Mouse (Mus musculus) left cerebral cortex, adult 6 months (tissue): ENCODE results near the gene Olfr645. TPM values are rescaled to one million over a fixed set of nuclear protein-coding genes. Genes with fewer than 3 reads are reported as not detected.

Source experiments
- long read RNA-seq, 2 experiments: library from polyadenylated mRNA; unstranded; transcript quantifications; one replicate each; pipeline ENCODE4 v2.0.0; 2019 to 2020
- polyA plus RNA-seq: library from polyadenylated mRNA; unstranded; fragments of <200 nt; fragmentation: Nextera tagmentation; gene quantifications from 2 replicates; pipeline ENCODE4 v1.2.3, GENCODE M21; 2021

Gene Olfr645
- not detected in 2 replicates for polyA plus RNA-seq
- long read RNA-seq, experiment 1, result 0 reads
- long read RNA-seq, experiment 2, result 0 reads

DNA sequence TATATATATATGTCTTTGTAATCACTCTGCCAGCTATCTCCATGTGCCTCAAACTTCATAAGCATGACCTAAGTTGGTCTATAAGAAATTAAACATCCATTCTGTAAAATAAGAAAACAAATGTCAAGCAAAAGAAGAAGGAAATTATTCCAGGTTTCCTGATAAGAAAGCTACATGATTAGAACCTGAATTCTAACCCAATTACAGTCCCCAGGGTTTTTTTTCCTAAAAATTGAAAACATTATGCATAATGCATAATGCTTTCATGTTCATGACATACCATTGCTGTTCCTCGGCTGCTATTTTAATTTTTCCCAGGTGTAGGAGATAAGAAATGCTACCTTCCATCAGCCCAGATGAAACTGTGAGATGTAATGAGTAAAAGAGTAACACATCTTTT is at the start of gene Olfr645:
TSS of gene Olfr645 (minus strand) at position 101 of the 400 bp plus-strand sequence.

DNA sequence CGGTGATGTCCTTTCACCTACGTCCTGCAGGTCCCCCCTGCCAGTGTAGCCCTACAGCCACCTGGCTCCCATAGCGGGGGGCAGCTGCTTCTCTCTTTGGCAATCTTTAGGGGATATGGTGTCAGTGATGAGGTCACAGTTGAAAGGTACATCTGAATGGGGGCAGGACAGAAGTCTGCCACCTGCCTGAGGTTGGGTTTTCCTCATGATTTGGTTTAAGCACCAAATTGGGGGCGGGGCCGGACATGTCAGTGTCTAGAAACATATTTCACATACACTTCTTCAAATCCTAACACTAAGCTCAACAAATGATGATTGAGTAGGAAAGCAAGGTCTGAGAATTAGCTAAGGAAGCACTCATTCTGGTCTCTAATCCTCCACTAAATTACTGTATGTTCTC is 44.5 kb upstream of the Olfr645 start, which contains the start of gene Ubqln5:
TSS of gene Ubqln5 (minus strand) at position 101 of the 400 bp plus-strand sequence.

DNA sequence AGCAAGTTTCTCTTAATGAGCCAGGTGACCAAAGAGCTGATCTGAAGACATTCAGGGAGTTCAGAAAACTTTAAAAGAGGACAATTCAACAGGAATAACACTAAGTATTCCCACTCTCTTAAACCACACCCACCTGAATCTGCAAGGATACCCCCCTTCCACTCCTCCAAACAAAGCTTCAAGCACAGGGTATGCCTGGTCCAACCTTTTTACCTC is 19.4 kb upstream of the Olfr645 start, which contains the start of gene Olfr646:
TSS of gene Olfr646 (plus strand) at position 117 of the 216 bp plus-strand sequence.

DNA sequence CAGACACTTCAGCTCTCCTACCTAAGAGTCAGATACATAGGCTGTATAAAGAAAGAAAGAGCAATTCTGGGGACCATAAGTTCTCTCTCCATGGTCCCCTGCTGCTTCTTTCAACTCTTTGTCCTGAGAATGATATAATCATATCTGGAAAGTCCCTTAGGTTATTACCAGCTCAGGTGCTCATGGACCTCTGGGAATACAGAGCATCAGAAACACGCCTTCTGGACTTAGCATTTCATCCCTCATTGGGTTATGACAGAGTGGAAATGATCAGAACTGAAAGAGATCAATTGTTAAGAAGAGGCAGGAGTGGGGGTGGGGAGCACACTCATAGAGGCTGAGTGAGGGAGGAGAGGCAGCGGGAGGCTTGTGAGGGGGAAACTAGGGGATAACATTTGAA is 13.5 kb downstream of the Olfr645 start, which contains the start of gene Olfr644:
TSS of gene Olfr644 (minus strand) at position 101 of the 400 bp plus-strand sequence.

DNA sequence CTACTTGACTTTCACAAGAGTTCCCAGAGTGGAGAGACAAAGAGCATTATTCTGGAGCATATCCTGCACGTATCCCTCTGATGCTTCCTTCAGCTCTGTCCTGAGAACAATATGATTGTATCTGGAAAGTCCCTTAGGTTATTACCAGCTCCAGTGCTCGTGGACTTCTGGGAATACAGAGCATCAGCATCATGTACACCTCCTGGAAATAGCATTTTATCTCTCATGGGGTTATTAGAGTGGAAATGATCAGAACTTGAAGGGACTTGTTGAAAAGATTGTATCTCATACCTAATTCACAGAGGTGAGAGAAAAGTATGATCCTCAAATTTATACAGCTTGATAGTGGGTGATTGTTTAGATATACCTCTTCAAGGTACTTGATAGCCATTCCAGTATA is 23.9 kb downstream of the Olfr645 start, which contains the start of gene 4930516K23Rik:
TSS of gene 4930516K23Rik (minus strand) at position 101 of the 400 bp plus-strand sequence.

DNA sequence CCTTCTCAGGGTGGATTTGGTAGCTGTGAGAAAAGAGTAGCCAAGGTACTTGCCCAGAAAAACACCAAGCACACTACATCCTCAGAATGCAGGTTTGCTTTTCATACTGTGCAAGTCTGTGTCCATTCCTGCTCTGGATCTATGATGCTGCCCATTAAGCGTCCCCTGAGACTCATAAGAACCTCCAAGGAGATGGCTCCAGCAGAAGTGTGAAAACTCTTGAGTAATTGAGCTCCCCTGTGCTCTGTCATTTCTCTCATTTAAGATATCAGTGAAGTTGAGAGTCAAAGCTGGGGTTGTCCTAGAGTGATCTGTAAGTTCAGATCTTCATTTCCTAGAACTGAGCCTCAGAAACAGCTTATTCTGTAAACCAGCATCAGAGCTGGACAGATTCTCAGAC is 32.7 kb downstream of the Olfr645 start, which contains the start of gene Olfr642:
TSS of gene Olfr642 (minus strand) at position 101 of the 400 bp plus-strand sequence.

DNA sequence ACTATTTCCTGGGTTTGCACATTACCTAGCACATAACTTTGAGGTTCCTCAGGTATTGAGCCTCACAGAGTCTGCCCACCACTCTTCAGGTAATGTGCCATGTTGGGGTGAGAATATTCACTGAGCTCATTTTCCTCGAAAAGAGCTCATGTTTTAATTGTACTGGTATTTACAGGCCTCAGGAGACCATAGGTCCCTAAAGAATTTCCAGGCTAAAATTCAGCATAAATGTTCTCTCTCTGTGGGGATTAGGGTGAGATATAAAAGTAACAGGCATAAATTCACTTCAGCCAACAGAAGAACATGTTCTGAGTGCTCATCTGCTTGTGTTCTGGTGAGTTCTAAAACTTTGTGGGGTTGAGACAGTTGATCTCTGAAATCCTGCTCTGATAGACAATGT is 50.1 kb downstream of the Olfr645 start, which contains the start of gene Olfr641:
TSS of gene Olfr641 (plus strand) at position 301 of the 400 bp plus-strand sequence.

Other genes with a start within 250 kb of the Olfr645 start
- not detected in 2 replicates for gene Hbb-bh2, start 244.9 kb downstream of the Olfr645 start, polyA plus RNA-seq
- not detected in 2 replicates for gene Hbb-bh1, start 242.3 kb downstream of the Olfr645 start, polyA plus RNA-seq
- 0.20 TPM in 1 of 2 replicates, not detected in the other for gene Hbb-y, start 232.2 kb downstream of the Olfr645 start, polyA plus RNA-seq
- not detected in 2 replicates for gene Olfr66, start 199.2 kb downstream of the Olfr645 start, polyA plus RNA-seq
- gene Olfr64, start 191.0 kb downstream of the Olfr645 start, polyA plus RNA-seq, result not detected in 2 replicates
- gene Olfr65, start 182.0 kb downstream of the Olfr645 start, polyA plus RNA-seq, result not detected in 2 replicates
- not detected in 2 replicates for gene Olfr631, start 156.6 kb downstream of the Olfr645 start, polyA plus RNA-seq
- not detected in 2 replicates for gene Olfr632, start 151.1 kb downstream of the Olfr645 start, polyA plus RNA-seq
- gene Olfr633, start 141.0 kb downstream of the Olfr645 start, polyA plus RNA-seq, result not detected in 2 replicates
- gene Olfr635, start 114.3 kb downstream of the Olfr645 start, polyA plus RNA-seq, result 0.01 TPM in 1 of 2 replicates, not detected in the other
- gene Olfr638, start 86.7 kb downstream of the Olfr645 start, polyA plus RNA-seq, result not detected in 2 replicates
- gene Olfr639, start 68.2 kb downstream of the Olfr645 start, polyA plus RNA-seq, result 0.01 TPM in 1 of 2 replicates, not detected in the other
- not detected in 2 replicates for gene Olfr640, start 59.9 kb downstream of the Olfr645 start, polyA plus RNA-seq
- not detected in 2 replicates for gene Olfr641, start 50.0 kb downstream of the Olfr645 start, polyA plus RNA-seq
- gene Olfr642, start 32.8 kb downstream of the Olfr645 start, polyA plus RNA-seq, result not detected in 2 replicates
- not detected in 2 replicates for gene 4930516K23Rik, start 24.0 kb downstream of the Olfr645 start, polyA plus RNA-seq
- gene Olfr644, start 13.6 kb downstream of the Olfr645 start, polyA plus RNA-seq, result not detected in 2 replicates
- gene Olfr646, start 19.4 kb upstream of the Olfr645 start, polyA plus RNA-seq, result not detected in 2 replicates
- not detected in 2 replicates for gene Ubqln5, start 44.4 kb upstream of the Olfr645 start, polyA plus RNA-seq
- not detected in 2 replicates for gene Olfr643, start 51.9 kb upstream of the Olfr645 start, polyA plus RNA-seq
- not detected in 2 replicates for gene Ubqln3, start 57.8 kb upstream of the Olfr645 start, polyA plus RNA-seq
- not detected in 2 replicates for gene Ubqlnl, start 65.1 kb upstream of the Olfr645 start, polyA plus RNA-seq
- gene Olfm5, start 79.4 kb upstream of the Olfr645 start, polyA plus RNA-seq, result not detected in 2 replicates
- 0.04 and 0.09 TPM in 2 replicates for gene Olfr648, start 97.9 kb upstream of the Olfr645 start, polyA plus RNA-seq
- not detected in 2 replicates for gene Olfr649, start 110.5 kb upstream of the Olfr645 start, polyA plus RNA-seq
- 0.05 and 0.09 TPM in 2 replicates for gene Trim6, start 133.3 kb upstream of the Olfr645 start, polyA plus RNA-seq
- 0.80 and 1.7 TPM in 2 replicates for gene Trim34a, start 159.0 kb upstream of the Olfr645 start, polyA plus RNA-seq
- 0.19 and 0.23 TPM in 2 replicates for gene Trim5, start 202.6 kb upstream of the Olfr645 start, polyA plus RNA-seq
- gene Trim12a, start 230.0 kb upstream of the Olfr645 start, polyA plus RNA-seq, result 1.8 and 3.3 TPM in 2 replicates
- gene Trim34b, start 244.0 kb upstream of the Olfr645 start, polyA plus RNA-seq, result not detected in 2 replicates